Mouse (Mus musculus): Measurements from ENCODE around the gene AI987944. TPM values are rescaled to one million over a fixed set of nuclear protein-coding genes. Genes with fewer than 3 reads are reported as not detected.

Gene AI987944
- 0.58 and 1.2 TPM in 2 replicates for polyA plus RNA-seq (2012; rRNA removed)

GRCm38 (mm10) chr7:41393048-41393971, at the start of gene AI987944:
Gene AI987944, minus strand, starts transcription at chr7:41393379.

Other genes starting within 250 kb of the AI987944 start
- gene Gm5592, start 239.5 kb downstream of the AI987944 start, polyA plus RNA-seq (2012; rRNA removed) = not detected in 2 replicates
- 0.01 TPM in 1 of 2 replicates, not detected in the other for gene Vmn2r57, start 55.3 kb upstream of the AI987944 start, polyA plus RNA-seq (2012; rRNA removed)
- not detected in 2 replicates for gene Gm20449, start 106.0 kb upstream of the AI987944 start, polyA plus RNA-seq (2012; rRNA removed)
- gene AW146154, start 106.5 kb upstream of the AI987944 start, polyA plus RNA-seq (2012; rRNA removed) = 0.54 and 0.68 TPM in 2 replicates
- not detected in 2 replicates for gene Gm6871, start 180.3 kb upstream of the AI987944 start, polyA plus RNA-seq (2012; rRNA removed)
- gene 2610021A01Rik, start 205.9 kb upstream of the AI987944 start, polyA plus RNA-seq (2012; rRNA removed) = 0.18 and 0.91 TPM in 2 replicates
- 0.04 TPM in 1 of 2 replicates, not detected in the other for gene Zfp788, start 239.8 kb upstream of the AI987944 start, polyA plus RNA-seq (2012; rRNA removed)

Measured in stomach, adult 2 months (tissue).